Mouse (Mus musculus) stomach, postnatal 0 days (tissue): ENCODE measurements around the gene Nsdhl. TPM values are rescaled to one million over a fixed set of nuclear protein-coding genes. Genes with fewer than 3 reads are reported as not detected.

Source experiments
- ATAC-seq: fragments of 200-750 bp; cut with Nextera tagmentation; 2 replicates; pipeline ENCODE4 v1.8.0; 2017; ENCODE audit not compliant: low FRiP score, low TSS enrichment
- DNase-seq: peaks from one replicate; pipeline ENCODE4 v3.0.0-alpha.2; 2016; ENCODE audit warnings: low spot score
- H3K27ac ChIP-seq: fragments of 300-500 bp; sonication (generic); replicated peaks from 2 replicates; pipeline ENCODE4 v1.5.1; 2014; ENCODE audit warnings: mild to moderate bottlenecking, control low read depth
- H3K27me3 ChIP-seq: fragments of 300-500 bp; sonication (generic); 2 replicates; pipeline ENCODE4 v1.6.1; 2014; ENCODE audit warnings: low read length; ENCODE audit not compliant: control insufficient read depth, insufficient read depth
- H3K36me3 ChIP-seq: fragments of 300-500 bp; sonication (generic); 2 replicates; pipeline ENCODE4 v1.6.1; 2014; ENCODE audit warnings: low read length, mixed read lengths; ENCODE audit not compliant: control insufficient read depth, insufficient read depth
- H3K4me1 ChIP-seq: fragments of 300-500 bp; sonication (generic); replicated peaks from 2 replicates; pipeline ENCODE4 v1.6.1; 2014; ENCODE audit warnings: antibody characterized with exemption; ENCODE audit not compliant: control insufficient read depth, insufficient read depth
- H3K4me2 ChIP-seq: fragments of 300-500 bp; sonication (generic); replicated peaks from 2 replicates; pipeline ENCODE4 v1.6.1; 2014; ENCODE audit warnings: low read depth, mild to moderate bottlenecking, control low read depth, moderate library complexity
- H3K4me3 ChIP-seq: fragments of 300-500 bp; sonication (generic); 2 replicates; pipeline ENCODE4 v1.5.1; 2014; ENCODE audit warnings: low read depth, low read length, control low read depth
- H3K9ac ChIP-seq: fragments of 300-500 bp; sonication (generic); 2 replicates; pipeline ENCODE4 v1.6.1; 2014; ENCODE audit warnings: mild to moderate bottlenecking, low read length, control low read depth, mixed read lengths
- H3K9me3 ChIP-seq: fragments of 300-500 bp; sonication (generic); 2 replicates; pipeline ENCODE4 v1.6.1; 2016; ENCODE audit warnings: low read length; ENCODE audit not compliant: control insufficient read depth
- CTCF ChIP-seq: IDR thresholded peaks from 2 replicates; pipeline ENCODE4 v1.5.1; 2016; ENCODE audit warnings: antibody characterized with exemption, low read depth, mild to moderate bottlenecking, moderate library complexity
- EP300 ChIP-seq: optimal IDR thresholded peaks from 2 replicates; pipeline ENCODE3; 2016; ENCODE audit warnings: antibody characterized with exemption
- WGBS: fragments of 180-500 bp; shearing (Covaris S2); extraction: QIAGEN DNeasy Blood & Tissue Kit; methylation state at CpG from one replicate; pipeline ENCODE4 v1.1.7; 2014; 5-methylcytosine and 5-hydroxymethylcytosine counted together
- polyA plus RNA-seq: library from polyadenylated mRNA; unstranded; fragments of >200 nt; fragmentation: Nextera tagmentation; extraction: Ambion mirVana; gene quantifications from 2 replicates; pipeline ENCODE4 v1.2.1, GENCODE M21; 2015

Gene Nsdhl
- polyA plus RNA-seq = 24.5 and 25.1 TPM in 2 replicates

DNA sequence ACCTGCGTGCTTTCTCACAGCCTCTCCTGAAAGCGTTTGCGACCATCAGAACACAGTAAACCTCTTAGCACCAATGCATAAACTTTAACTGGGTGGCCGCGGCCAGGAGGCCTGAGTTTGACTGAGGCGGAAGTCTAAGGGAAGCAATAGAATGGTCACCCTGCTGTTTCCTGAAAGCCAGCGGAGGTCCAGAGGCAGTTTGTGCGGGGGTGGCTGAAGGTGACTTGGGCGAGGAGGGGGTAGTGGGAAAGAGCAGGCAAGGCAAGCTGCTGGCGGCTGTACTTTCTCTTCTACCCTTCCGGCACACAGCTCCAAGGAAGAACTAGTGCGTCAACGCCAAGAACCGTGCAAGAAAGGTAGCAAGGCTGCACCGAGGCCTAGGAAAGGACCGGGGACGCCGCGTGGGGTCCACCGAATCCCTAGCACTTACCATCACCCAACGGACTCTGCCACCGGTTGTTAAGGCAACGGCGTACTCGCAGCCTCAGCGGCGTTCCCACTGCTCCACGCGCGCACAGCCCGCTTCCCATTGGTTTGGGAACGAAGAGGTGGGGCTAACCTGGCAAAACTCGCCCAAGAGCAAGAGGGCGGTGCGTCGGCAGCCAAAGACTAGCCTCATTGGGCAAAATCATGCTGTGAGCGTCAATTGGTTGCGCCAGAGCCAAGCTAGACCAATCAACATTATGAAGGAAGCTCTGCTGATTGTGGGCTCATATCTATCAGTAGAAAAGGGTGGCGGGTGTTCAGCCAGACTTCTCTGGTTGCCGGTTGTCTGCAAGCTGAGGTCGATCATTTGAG lies at the start of gene Nsdhl, which contains the start of gene Cetn2:
TSS of gene Nsdhl (plus strand) at position 674 of the 798 bp plus-strand sequence.
TSS of gene Cetn2 (minus strand) at position 528 of the 798 bp plus-strand sequence.
- Histone ChIP-seq H3K27ac (no peak within 1 kb of the TSS; the same call in 1 of the 2 replicates), H3K4me1 (no peaks in the 10 kb centered on the region), H3K4me3 (peak within 1 kb of the TSS; percentile 52), H3K9ac (peak within 1 kb of the TSS; percentile 58), H3K27me3 (no peaks in the 10 kb centered on the region), H3K36me3 (no peaks in the 10 kb centered on the region), H3K4me2 (peak within 1 kb of the TSS; percentile 59), H3K9me3 (no peaks in the 10 kb centered on the region)
- peak; percentile 90 for DNase-seq
- peak; percentile 99 for ATAC-seq
- WGBS = 18% methylated on average over 41 of the region's 41 CpGs
- TF ChIP-seq CTCF = no peak
- TF ChIP-seq EP300 = no peak

DNA sequence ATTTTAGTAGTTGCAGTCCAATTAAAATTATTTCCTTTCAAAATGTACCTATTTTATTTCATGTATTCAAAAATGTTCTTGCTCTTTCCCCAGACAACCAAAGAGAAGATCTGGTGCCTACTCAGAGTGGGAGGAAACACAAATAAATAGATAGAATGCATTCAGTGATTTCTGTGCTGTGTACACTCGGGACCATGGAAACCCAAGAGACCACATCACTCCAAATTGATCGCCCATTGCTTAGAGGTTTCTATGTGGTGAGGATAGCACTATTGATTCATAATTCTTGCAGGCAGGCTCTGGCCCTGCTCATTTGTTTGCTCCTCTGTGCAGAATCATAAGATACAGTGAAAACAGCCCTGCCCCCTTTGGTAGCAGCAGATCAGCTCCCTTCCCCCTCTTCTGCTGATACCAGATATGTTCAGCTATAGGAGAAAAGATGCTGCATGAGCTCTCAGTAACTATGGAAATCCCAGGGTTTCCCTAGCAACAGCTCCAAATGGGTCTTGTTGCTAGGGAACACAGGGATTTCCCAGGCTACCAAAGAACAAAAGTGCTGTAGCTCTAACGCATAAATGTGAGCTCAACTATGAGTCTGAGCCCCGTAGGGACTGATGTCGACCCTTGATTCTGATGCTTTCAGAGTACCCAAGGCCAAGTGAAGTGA lies 22.8 kb upstream of the Nsdhl start:
- Histone ChIP-seq H3K4me3 (no peak overlapping the region), H3K9ac (no peak overlapping the region), H3K4me1 (no peaks in the 10 kb centered on the region), H3K36me3 (no peaks in the 10 kb centered on the region), H3K9me3 (no peaks in the 10 kb centered on the region), H3K27me3 (no peaks in the 10 kb centered on the region), H3K27ac (no peak overlapping the region), H3K4me2 (no peak overlapping the region)
- DNase-seq (no peak), ATAC-seq (no peak)
- WGBS = 58% methylated on average over 5 of the region's 5 CpGs
- no peak for TF ChIP-seq EP300
- no peak for TF ChIP-seq CTCF

DNA sequence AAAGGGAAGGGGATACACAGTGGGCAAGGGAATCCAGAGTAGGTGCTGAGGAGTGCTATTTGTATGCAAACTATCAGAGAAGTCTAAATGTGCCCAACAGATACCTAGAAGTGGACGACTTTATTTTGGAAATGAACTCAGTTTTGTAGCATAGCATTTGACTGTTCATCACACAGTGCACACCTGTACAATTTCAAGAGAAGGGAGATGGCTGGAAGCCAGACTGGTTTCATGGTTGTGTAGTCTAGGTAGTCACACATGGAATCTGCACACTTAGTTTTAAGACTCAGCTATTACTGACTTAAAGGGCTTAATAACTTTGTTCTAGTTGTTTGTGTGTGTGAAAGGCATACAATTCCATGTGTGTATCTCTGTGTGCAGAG lies 22.3 kb upstream of the Nsdhl start:
- H3K36me3 ChIP-seq = no peaks in the 10 kb centered on the region
- H3K27me3 ChIP-seq = no peaks in the 10 kb centered on the region
- no peaks in the 10 kb centered on the region for H3K4me1 ChIP-seq
- WGBS = 56% methylated on average over 1 of the region's 1 CpGs
- no peak overlapping the region for H3K9ac ChIP-seq
- no peak for DNase-seq
- no peak overlapping the region for H3K4me2 ChIP-seq
- no peaks in the 10 kb centered on the region for H3K9me3 ChIP-seq
- no peak for ATAC-seq
- H3K27ac ChIP-seq = no peak overlapping the region
- TF ChIP-seq EP300 (no peak), CTCF (no peak)
- no peak overlapping the region for H3K4me3 ChIP-seq

DNA sequence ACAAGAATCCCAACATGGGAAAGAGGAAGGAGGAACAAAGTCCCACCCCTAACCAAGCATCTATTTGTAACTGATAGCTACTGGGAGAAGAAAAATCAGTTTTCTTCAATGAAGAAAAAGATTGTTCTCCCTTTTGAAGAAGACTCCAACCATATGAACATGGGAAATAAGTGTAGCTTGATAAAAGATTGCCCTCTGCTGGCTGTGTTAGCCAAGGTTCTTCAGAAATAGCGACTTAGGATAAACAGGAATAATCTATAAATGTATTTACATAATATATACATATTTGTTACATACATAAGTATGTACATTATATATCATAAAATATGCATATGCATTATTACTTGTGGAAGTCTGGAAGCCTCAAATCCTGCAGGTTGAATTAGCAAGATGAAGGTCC lies 15.8 kb upstream of the Nsdhl start:
- no peak overlapping the region for H3K9ac ChIP-seq
- no peak for DNase-seq
- no peaks in the 10 kb centered on the region for H3K36me3 ChIP-seq
- no peak for ATAC-seq
- H3K4me1 ChIP-seq = no peaks in the 10 kb centered on the region
- TF ChIP-seq CTCF (peak; percentile 36), EP300 (no peak)
- WGBS = 29% methylated on average over 1 of the region's 1 CpGs
- H3K27ac ChIP-seq = no peak overlapping the region
- H3K4me3 ChIP-seq = no peak overlapping the region
- no peaks in the 10 kb centered on the region for H3K27me3 ChIP-seq
- H3K9me3 ChIP-seq = no peaks in the 10 kb centered on the region
- H3K4me2 ChIP-seq = no peak overlapping the region

DNA sequence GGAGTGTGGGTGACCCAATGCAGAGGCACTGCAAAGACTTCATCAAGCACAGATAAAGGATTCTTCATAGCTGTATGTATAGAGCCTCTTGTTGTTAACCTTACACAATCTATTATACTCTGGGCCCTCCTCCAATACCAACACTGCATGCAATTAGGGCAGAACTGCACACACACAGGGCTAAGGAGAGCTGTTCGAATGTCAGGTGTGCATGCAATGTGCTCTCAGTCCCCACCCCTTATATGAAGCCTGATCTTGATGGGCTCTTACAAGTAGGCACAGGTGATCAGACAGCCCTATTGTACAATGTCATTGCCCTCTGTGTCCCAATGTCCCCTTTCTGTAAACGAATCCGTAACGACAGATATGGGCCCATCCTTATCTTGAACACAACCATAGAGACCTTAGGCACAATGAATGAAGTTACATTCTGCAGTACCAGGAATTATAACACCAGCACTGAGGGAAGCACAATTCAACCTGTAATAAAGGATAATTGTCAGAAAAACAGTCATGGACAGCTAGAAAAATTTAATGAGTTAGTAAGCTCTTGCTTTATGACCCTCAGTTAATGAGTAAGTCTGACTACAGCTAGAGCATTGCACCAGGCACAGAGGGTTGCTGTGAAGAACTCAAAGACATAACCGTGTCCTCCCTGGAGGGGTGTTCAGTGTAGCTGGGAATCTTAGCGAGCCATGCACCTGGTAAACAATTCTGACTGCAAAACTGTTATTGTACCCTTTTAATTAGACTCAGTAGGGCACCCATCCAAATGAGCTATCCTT lies 10.5 kb upstream of the Nsdhl start:
- no peak overlapping the region for H3K4me2 ChIP-seq
- no peak for DNase-seq
- no peak overlapping the region for H3K4me3 ChIP-seq
- no peaks in the 10 kb centered on the region for H3K9me3 ChIP-seq
- no peak for TF ChIP-seq EP300
- no peak for TF ChIP-seq CTCF
- no peak for ATAC-seq
- no peaks in the 10 kb centered on the region for H3K4me1 ChIP-seq
- H3K36me3 ChIP-seq = no peaks in the 10 kb centered on the region
- H3K27ac ChIP-seq = no peak overlapping the region
- H3K27me3 ChIP-seq = no peaks in the 10 kb centered on the region
- no peak overlapping the region for H3K9ac ChIP-seq
- whole genome bisulfite sequencing = 76% methylated on average over 6 of the region's 6 CpGs
